Mouse (Mus musculus) MEL (cell line): Measurements from ENCODE around the gene Ren1. TPM values are rescaled to one million over a fixed set of nuclear protein-coding genes. Genes with fewer than 3 reads are reported as not detected.

Experiments
- DNase-seq: peaks from one replicate; pipeline ENCODE4 v3.0.0; 2011; ENCODE audit warnings: low read depth, low spot score
- H3K27ac ChIP-seq: 2 replicates; pipeline ENCODE4 v1.5.1; 2012; ENCODE audit warnings: low read depth, mild to moderate bottlenecking, control low read depth, low read length, moderate library complexity; ENCODE audit not compliant: control insufficient read depth
- H3K27me3 ChIP-seq, 2 experiments: fragments of 150-350 bp in 1 of 2; sonication (generic) in 1 of 2; 2 replicates each; pipeline ENCODE4 v1.6.1; 2012; ENCODE audit warnings: low read length in 2 of 2, mild to moderate bottlenecking in 2 of 2, improper control_type of control experiment in 1 of 2, moderate library complexity in 1 of 2; ENCODE audit not compliant: insufficient read depth in 2 of 2, control insufficient read depth in 1 of 2
- H3K36me3 ChIP-seq, 2 experiments: 2 replicates each; pipeline ENCODE4 v1.6.1; 2012 to 2014; ENCODE audit warnings: low read length in 2 of 2, improper control_type of control experiment in 1 of 2, inconsistent platforms in 1 of 2, mild to moderate bottlenecking in 1 of 2; ENCODE audit not compliant: insufficient read depth in 2 of 2, control insufficient read depth in 1 of 2
- H3K4me1 ChIP-seq, 2 experiments: fragments of 150-350 bp in 1 of 2; sonication (generic) in 1 of 2; 2 replicates each; pipeline ENCODE4 v1.6.1; 2012; ENCODE audit warnings: low read length in 2 of 2, improper control_type of control experiment in 1 of 2, mild to moderate bottlenecking in 1 of 2; ENCODE audit not compliant: insufficient read depth in 2 of 2, control insufficient read depth in 1 of 2
- H3K4me3 ChIP-seq, 2 experiments: fragments of 150-350 bp in 1 of 2; sonication (generic) in 1 of 2; 2 replicates each; pipeline ENCODE4 v1.5.1; 2012; ENCODE audit warnings: low read depth in 2 of 2, low read length in 2 of 2, mild to moderate bottlenecking in 2 of 2, moderate library complexity in 2 of 2, control low read depth in 1 of 2, improper control_type of control experiment in 1 of 2; ENCODE audit not compliant: control insufficient read depth in 1 of 2, insufficient read depth in 1 of 2
- H3K79me2 ChIP-seq: 2 replicates; pipeline ENCODE4 v1.6.1; 2012; ENCODE audit warnings: mild to moderate bottlenecking, low read length, moderate library complexity; ENCODE audit not compliant: control insufficient read depth, poor library complexity, insufficient read depth
- H3K9ac ChIP-seq: 2 replicates; pipeline ENCODE4 v1.6.1; 2012; ENCODE audit warnings: low read depth, mild to moderate bottlenecking, control low read depth, low read length, moderate library complexity; ENCODE audit not compliant: control insufficient read depth, poor library complexity, severe bottlenecking
- H3K9me3 ChIP-seq: fragments of 150-350 bp; sonication (generic); replicated peaks from 2 replicates; pipeline ENCODE4 v1.6.1; 2012; ENCODE audit warnings: mild to moderate bottlenecking, low read length, improper control_type of control experiment, moderate library complexity; ENCODE audit not compliant: insufficient read depth
- CHD1 ChIP-seq: IDR thresholded peaks from 2 replicates; pipeline ENCODE4 v1.6.1; 2012; ENCODE audit warnings: low read depth, mild to moderate bottlenecking, inconsistent platforms, low read length, improper control_type of control experiment
- CTCF ChIP-seq, 3 experiments: IDR thresholded peaks in 2 of 3; conservative IDR thresholded peaks in 1 of 3; 2 replicates each; pipeline ENCODE4 v1.5.1; 2011 to 2012; ENCODE audit warnings: low read length in 3 of 3, low read depth in 2 of 3, mild to moderate bottlenecking in 2 of 3, improper control_type of control experiment in 1 of 3, inconsistent platforms in 1 of 3, mixed read lengths in 1 of 3, moderate library complexity in 1 of 3; ENCODE audit not compliant: control insufficient read depth in 1 of 3, insufficient read depth in 1 of 3, poor library complexity in 1 of 3, severe bottlenecking in 1 of 3
- EP300 ChIP-seq, 2 experiments: IDR thresholded peaks; 2 replicates each; pipeline ENCODE4 v1.6.1; 2011; ENCODE audit warnings: improper control_type of control experiment in 2 of 2, low read length in 2 of 2, low read depth in 1 of 2, mild to moderate bottlenecking in 1 of 2
- ETS1 ChIP-seq: IDR thresholded peaks from 2 replicates; pipeline ENCODE4 v1.6.1; 2012; ENCODE audit warnings: low read depth, mild to moderate bottlenecking, inconsistent platforms, low read length, improper control_type of control experiment, moderate library complexity
- GATA1 ChIP-seq: IDR thresholded peaks from 2 replicates; pipeline ENCODE4 v1.6.1; 2011; ENCODE audit warnings: low read depth, low read length, improper control_type of control experiment
- JUND ChIP-seq: IDR thresholded peaks from 2 replicates; pipeline ENCODE4 v1.6.1; 2011; ENCODE audit warnings: low read depth, mild to moderate bottlenecking, improper control_type of control experiment, low read length
- KAT2A ChIP-seq: conservative IDR thresholded peaks from 2 replicates; pipeline ENCODE4 v1.6.1; 2012; ENCODE audit warnings: low read depth, low read length, improper control_type of control experiment, inconsistent platforms
- MEF2A ChIP-seq: IDR thresholded peaks from 2 replicates; pipeline ENCODE4 v1.6.1; 2014; ENCODE audit warnings: low read depth, mild to moderate bottlenecking, inconsistent platforms, low read length, improper control_type of control experiment; ENCODE audit not compliant: poor library complexity, insufficient replicate concordance, severe bottlenecking; ENCODE audit errors: extremely low read depth
- MYB ChIP-seq: IDR thresholded peaks from 2 replicates; pipeline ENCODE4 v1.6.1; 2011; ENCODE audit warnings: mild to moderate bottlenecking, low read depth, low read length, improper control_type of control experiment
- MYC ChIP-seq: IDR thresholded peaks from 2 replicates; pipeline ENCODE4 v1.6.1; 2011; ENCODE audit warnings: low read depth, mild to moderate bottlenecking, low read length, improper control_type of control experiment, moderate library complexity
- POLR2A ChIP-seq, 2 experiments: IDR thresholded peaks; 2 replicates each; pipeline ENCODE4 v1.6.1; 2011 to 2012; ENCODE audit warnings: low read length in 2 of 2, mild to moderate bottlenecking in 2 of 2, control low read depth in 1 of 2, improper control_type of control experiment in 1 of 2, low read depth in 1 of 2, moderate library complexity in 1 of 2; ENCODE audit not compliant: control insufficient read depth in 1 of 2, insufficient read depth in 1 of 2, poor library complexity in 1 of 2
- POLR2AphosphoS5 ChIP-seq: IDR thresholded peaks from 2 replicates; pipeline ENCODE4 v1.6.1; 2012; ENCODE audit warnings: low read depth, borderline replicate concordance, mild to moderate bottlenecking, inconsistent platforms, low read length, moderate library complexity, mixed read lengths
- SMC3 ChIP-seq: IDR thresholded peaks from 2 replicates; pipeline ENCODE4 v1.6.1; 2011; ENCODE audit warnings: low read depth, low read length, improper control_type of control experiment
- TAL1 ChIP-seq: IDR thresholded peaks from 2 replicates; pipeline ENCODE4 v1.6.1; 2012; ENCODE audit warnings: mild to moderate bottlenecking, inconsistent platforms, low read length, moderate library complexity, mixed read lengths
- TBP ChIP-seq: IDR thresholded peaks from 2 replicates; pipeline ENCODE4 v1.8.0; 2011; ENCODE audit warnings: low read depth, low read length, improper control_type of control experiment
- TCF12 ChIP-seq: IDR thresholded peaks from 2 replicates; pipeline ENCODE4 v1.6.1; 2014; ENCODE audit warnings: low read depth, mild to moderate bottlenecking, inconsistent platforms, low read length, improper control_type of control experiment, moderate library complexity
- UBTF ChIP-seq: IDR thresholded peaks from 2 replicates; pipeline ENCODE4 v1.6.1; 2012; ENCODE audit warnings: low read depth, mild to moderate bottlenecking, inconsistent platforms, low read length, improper control_type of control experiment, moderate library complexity, borderline replicate concordance; ENCODE audit not compliant: insufficient read depth
- USF1 ChIP-seq: IDR thresholded peaks from 2 replicates; pipeline ENCODE4 v1.6.1; 2014; ENCODE audit warnings: low read depth, mild to moderate bottlenecking, inconsistent platforms, low read length, improper control_type of control experiment, moderate library complexity
- USF2 ChIP-seq, 2 experiments: IDR thresholded peaks; 2 replicates each; pipeline ENCODE4 v1.6.1; 2011 to 2012; ENCODE audit warnings: improper control_type of control experiment in 2 of 2, low read length in 2 of 2, borderline replicate concordance in 1 of 2, inconsistent platforms in 1 of 2, low read depth in 1 of 2, mild to moderate bottlenecking in 1 of 2; ENCODE audit not compliant: insufficient read depth in 1 of 2
- ZC3H11A ChIP-seq: IDR thresholded peaks from 2 replicates; pipeline ENCODE4 v1.6.1; 2012; ENCODE audit warnings: low read depth, mild to moderate bottlenecking, inconsistent platforms, low read length, improper control_type of control experiment
- ZKSCAN1 ChIP-seq: IDR thresholded peaks from 2 replicates; pipeline ENCODE4 v1.6.1; 2012; ENCODE audit warnings: low read depth, mild to moderate bottlenecking, inconsistent platforms, low read length, improper control_type of control experiment, moderate library complexity
- ZNF384 ChIP-seq: IDR thresholded peaks from 2 replicates; pipeline ENCODE4 v1.6.1; 2012; ENCODE audit warnings: low read depth, mild to moderate bottlenecking, inconsistent platforms, low read length, improper control_type of control experiment
- polyA plus RNA-seq, 2 experiments: library from polyadenylated mRNA; stranded (reverse) in 1 of 2; unstranded in 1 of 2; fragments of >175 nt in 1 of 2; fragments of >200 nt in 1 of 2; gene quantifications; 2 replicates each; pipeline versions ENCODE4 v1.2.1 to v1.2.4; 2012; ENCODE audit warnings: low replicate concordance in 2 of 2, low read depth in 1 of 2; ENCODE audit not compliant: insufficient read length in 2 of 2, insufficient read depth in 1 of 2, missing spikeins in 1 of 2
- total RNA-seq: library from RNA; depleted of rRNA; stranded (reverse); fragments of 300-350 nt; gene quantifications from 2 replicates; pipeline ENCODE4 v1.2.3, GENCODE M21; 2012

The Ren1 gene
- total and polyA plus RNA-seq, 3 experiments = 6.9 to 16.8 TPM; not detected in 1

DNA sequence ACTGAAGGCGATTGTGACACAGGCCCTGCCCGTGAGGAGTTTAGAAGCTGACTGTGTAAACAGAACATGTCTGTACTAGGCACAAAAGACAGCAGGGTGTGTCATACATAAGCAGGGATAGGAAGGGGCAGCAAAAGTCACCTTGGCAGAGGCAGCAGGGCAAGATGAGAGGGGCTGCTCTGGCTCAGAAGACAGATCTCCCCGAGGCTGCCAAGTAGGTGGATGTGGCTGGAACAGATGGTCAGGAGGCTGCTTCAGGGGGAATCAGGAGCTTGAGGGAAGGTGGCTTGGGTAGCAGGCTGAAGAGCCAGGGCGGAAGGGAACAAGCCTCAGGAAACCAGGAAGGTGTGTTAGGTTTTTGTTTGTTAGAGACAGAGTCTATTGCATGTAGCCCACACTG is 20.0 kb downstream of the Ren1 start:
- Histone ChIP-seq H3K9ac (no peak overlapping the region), H3K79me2 (no peaks in the 10 kb centered on the region), H3K4me3 (no peak overlapping the region), H3K4me1 (peaks cover 0 to 3% of the 10 kb centered on the region in 2 experiments; a peak in 2 of 4 replicates), H3K27ac (no peak overlapping the region), H3K36me3 (no peaks in the 10 kb centered on the region), H3K27me3 (peaks cover 3 to 9% of the 10 kb centered on the region in 2 experiments), H3K9me3 (no peaks in the 10 kb centered on the region)
- TF ChIP-seq MYB (no peak), CTCF (IDR thresholded peaks at IDR 0.05 in 2 of 3, conservative IDR thresholded peaks at IDR 0.05 in 1 of 3; ENCODE audit: control insufficient read depth in 1 of 3, insufficient read depth in 1 of 3, low read depth in 2 of 3, low read length in 3 of 3, poor library complexity in 1 of 3, severe bottlenecking in 1 of 3) (no peak), CHD1 (no peak), TCF12 (no peak), POLR2AphosphoS5 (no peak), ZNF384 (no peak), EP300 (IDR thresholded peaks at IDR 0.05; ENCODE audit: low read depth in 1 of 2, low read length in 2 of 2) (no peak), USF1 (no peak), TBP (no peak), TAL1 (no peak), ZKSCAN1 (no peak), UBTF (no peak), USF2 (IDR thresholded peaks at IDR 0.05; ENCODE audit: borderline replicate concordance in 1 of 2, insufficient read depth in 1 of 2, low read depth in 1 of 2, low read length in 2 of 2) (no peak), KAT2A (no peak), POLR2A (IDR thresholded peaks at IDR 0.05; ENCODE audit: control insufficient read depth in 1 of 2, insufficient read depth in 1 of 2, low read depth in 1 of 2, low read length in 2 of 2, poor library complexity in 1 of 2) (no peak)
- DNase-seq = no peak

DNA sequence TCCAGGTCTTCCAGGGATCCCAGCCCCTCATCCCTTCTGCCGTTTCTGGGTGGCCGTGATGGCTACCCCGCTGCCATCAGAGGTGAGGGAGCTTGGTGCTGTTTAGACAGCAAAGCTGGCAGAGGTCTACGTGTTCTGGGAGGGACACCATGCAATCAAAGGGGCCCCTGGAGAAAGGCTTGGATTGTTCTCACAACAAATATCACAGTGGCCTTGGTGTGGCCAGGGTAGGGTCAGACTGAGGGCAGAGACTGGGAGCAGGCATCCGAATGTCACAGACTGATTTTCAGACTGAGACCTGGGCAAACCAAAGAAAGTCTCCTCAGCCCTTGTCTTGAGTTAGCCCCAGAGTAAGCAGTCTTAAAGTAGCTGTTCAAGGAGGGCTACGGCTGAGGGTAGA is 21.1 kb downstream of the Ren1 start:
- Histone ChIP-seq H3K9me3 (no peaks in the 10 kb centered on the region), H3K9ac (no peak overlapping the region), H3K27ac (no peak overlapping the region), H3K4me3 (no peak overlapping the region), H3K36me3 (no peaks in the 10 kb centered on the region), H3K79me2 (no peaks in the 10 kb centered on the region), H3K27me3 (peaks cover 3 to 6% of the 10 kb centered on the region in 2 experiments), H3K4me1 (peaks cover 0 to 3% of the 10 kb centered on the region in 2 experiments; a peak in 2 of 4 replicates)
- DNase-seq = no peak
- TF ChIP-seq MYB = no peak
- TF ChIP-seq JUND = no peak
- TF ChIP-seq ZC3H11A = no peak
- TF ChIP-seq GATA1 = no peak
- no peak for TF ChIP-seq MEF2A
- TF ChIP-seq SMC3 = no peak
- no peak for TF ChIP-seq MYC
- no peak for TF ChIP-seq ETS1
